Mouse (Mus musculus): ENCODE measurements around the gene Atg9a. TPM values are rescaled to one million over a fixed set of nuclear protein-coding genes. Genes with fewer than 3 reads are reported as not detected.

Gene Atg9a
- total RNA-seq, 1 experiment from 2014 or later: 20.4 TPM

DNA sequence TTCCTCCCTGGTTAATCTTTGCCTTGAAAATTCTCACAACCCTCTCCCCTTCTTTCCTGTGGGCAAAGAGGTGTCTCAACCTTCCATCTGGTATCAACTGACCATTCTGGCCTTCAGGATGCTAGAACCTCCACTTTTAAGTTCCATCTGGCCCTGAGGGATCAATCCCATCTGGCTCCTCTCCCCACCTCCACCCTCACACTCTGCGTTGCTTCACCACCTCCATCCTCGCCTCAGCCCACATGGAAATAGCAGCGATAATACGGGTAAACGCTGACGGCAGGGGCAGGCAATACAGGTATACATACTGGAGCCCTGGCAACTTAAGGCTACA, 25.9 kb upstream of the Atg9a start:
- no peak for ATAC-seq (replicated peaks; ENCODE audit: insufficient number of reproducible peaks, low FRiP score, low TSS enrichment, poor library complexity, severe bottlenecking)

DNA sequence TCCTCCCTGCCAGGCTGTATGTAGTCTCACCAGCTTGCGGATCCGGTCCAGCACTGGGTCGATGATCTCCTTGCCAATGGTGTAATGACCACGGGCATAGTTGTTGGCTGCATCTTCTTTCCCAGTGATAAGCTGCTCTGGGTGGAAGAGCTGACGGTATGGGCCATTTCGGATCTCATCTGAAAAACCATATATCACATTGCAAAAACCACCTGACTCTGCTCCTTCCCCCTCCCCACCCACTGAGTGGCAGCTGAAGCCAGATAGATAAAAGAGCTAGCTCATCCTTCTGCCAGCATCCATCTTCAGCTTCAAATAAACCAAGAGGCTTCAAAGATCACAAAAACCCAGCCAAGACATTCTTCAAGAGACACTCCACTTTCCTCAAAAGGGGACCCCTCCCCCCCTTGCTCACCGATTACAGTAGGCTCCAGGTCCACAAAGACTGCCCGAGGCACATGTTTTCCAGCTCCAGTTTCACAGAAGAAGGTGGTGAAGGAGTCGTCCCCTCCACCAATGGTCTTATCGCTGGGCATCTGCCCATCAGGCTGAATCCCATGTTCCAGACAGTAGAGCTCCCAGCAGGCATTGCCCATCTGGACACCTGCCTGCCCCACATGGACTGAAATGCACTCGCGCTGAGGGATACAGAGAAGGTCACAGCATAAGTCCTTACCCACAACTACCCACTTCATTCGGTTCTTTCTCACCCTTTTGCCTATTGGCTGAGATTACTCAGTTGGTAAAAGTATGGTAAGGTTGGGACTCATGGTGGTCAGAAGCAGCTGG, 25.0 kb upstream of the Atg9a start:
- no peak for ATAC-seq (replicated peaks; ENCODE audit: insufficient number of reproducible peaks, low FRiP score, low TSS enrichment, poor library complexity, severe bottlenecking)

DNA sequence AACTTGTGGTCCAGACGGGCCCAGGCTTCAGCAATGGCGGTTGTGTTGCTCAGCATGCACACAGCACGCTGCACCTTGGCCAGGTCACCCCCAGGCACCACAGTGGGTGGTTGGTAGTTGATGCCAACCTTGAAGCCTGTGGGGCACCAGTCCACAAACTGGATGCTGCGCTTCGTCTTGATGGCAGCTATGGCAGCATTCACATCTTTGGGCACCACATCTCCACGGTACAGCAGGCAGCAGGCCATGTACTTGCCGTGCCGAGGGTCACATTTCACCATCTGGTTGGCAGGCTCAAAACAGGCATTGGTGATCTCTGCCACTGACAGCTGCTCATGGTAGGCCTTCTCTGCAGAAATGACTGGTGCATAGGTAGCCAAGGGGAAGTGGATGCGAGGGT, 23.8 kb upstream of the Atg9a start:
- no peak for ATAC-seq (replicated peaks; ENCODE audit: insufficient number of reproducible peaks, low FRiP score, low TSS enrichment, poor library complexity, severe bottlenecking)

DNA sequence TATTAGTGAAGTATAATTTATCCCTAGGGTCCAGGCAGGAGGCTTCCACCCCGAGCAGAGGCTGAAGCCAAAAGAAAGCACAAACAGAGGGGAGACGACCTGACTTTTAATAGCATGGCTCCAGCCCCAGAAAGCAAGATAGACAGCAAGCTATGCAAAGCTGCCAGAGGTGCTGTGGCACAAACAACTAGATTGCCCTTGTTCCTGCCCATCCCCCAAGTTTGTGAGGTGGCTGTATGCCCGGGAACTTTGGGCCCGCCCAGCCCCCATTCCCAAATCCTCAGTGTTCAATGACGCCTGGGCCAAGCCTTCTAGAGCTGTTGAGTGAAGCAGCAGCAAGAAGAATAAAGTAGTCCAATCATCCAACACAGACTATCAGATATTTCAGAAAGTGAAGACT, 22.9 kb upstream of the Atg9a start:
- no peak for ATAC-seq (replicated peaks; ENCODE audit: insufficient number of reproducible peaks, low FRiP score, low TSS enrichment, poor library complexity, severe bottlenecking)

DNA sequence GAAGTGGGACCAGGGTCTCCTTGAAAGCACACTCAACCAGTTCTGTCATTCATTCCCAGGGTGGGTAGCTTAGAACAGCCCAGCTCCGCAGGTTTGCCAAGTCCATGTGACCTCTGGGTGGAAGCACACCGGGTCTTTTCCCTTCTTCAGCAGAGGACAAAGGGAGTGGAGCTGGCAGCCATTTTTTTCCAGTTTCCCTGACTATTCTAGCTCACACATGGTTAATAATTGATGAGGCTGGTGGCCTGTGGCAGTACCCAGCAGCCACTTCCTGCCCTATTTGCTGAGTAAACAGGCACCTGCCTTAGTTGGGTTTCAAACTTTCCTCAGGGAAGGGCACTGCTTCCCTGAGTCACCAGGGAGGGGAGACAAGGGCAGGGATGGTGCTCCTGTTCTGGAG, 22.4 kb upstream of the Atg9a start:
- no peak for ATAC-seq (replicated peaks; ENCODE audit: insufficient number of reproducible peaks, low FRiP score, low TSS enrichment, poor library complexity, severe bottlenecking)

DNA sequence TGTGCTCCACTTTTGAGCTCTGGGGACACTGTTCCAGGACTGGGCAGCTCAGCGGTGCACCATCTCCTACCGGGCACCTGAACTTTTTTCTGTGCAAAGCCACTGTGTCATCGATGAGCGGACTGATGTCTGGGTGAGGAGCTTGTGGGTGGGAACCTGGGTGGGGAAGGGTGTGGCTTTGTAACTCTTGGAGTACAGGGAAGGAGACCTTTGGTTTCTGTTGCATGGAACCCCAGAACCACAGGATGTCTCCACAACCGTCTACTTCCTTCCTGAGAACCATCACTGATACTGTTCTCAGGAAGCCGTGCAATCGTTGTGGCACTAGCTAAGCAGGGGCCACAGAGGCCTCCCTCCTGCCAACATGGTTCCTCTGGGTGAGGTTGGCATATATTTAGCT, 21.1 kb upstream of the Atg9a start:
- ATAC-seq (replicated peaks; ENCODE audit: insufficient number of reproducible peaks, low FRiP score, low TSS enrichment, poor library complexity, severe bottlenecking): peak; percentile 40

DNA sequence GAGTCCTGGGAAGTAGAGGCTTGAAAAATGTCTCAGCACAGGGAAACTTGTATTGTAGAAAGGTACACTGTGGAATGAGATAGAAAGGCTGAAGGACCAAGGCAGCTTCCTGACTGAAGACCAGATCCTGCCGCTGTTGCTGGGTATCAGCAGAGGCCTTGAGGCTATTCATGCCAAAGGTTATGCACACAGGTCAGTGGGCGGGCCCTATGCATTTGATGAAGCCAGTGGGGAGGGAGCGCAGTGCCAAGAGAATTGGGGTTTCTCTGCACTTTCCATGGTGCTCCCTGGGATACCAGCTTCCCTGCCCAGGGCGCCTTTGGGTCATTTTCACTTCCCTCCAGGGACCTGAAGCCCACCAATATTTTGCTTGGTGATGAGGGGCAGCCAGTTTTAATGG, 20.5 kb upstream of the Atg9a start:
- ATAC-seq (replicated peaks; ENCODE audit: insufficient number of reproducible peaks, low FRiP score, low TSS enrichment, poor library complexity, severe bottlenecking): no peak

DNA sequence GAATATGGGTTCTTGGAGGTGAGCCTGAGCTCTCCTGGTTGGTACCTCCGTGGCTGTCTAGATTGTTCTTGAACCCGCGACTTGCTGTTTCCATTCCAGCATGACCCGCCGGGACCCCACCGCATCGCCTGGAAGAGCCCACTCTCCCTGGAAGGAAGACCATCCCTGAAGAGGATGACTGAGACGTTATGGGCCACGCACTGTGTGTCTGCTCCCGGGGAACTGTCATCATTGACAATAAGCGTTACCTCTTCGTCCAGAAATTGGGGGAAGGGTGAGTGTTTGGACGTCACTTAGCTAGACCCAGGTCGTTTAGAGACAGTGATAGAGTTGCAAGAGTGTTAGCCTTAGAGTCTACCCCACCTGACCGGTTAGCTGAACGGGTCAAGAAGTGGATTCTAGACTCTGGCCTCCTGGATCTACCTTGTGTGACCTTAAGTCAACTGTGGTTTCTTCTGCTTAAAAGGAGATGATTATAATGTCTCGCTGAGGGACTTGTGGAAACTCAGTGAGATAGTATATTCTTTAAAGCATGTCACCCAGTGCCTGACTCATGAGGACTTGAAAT, 19.2 kb upstream of the Atg9a start:
- ATAC-seq (replicated peaks; ENCODE audit: insufficient number of reproducible peaks, low FRiP score, low TSS enrichment, poor library complexity, severe bottlenecking): no peak

DNA sequence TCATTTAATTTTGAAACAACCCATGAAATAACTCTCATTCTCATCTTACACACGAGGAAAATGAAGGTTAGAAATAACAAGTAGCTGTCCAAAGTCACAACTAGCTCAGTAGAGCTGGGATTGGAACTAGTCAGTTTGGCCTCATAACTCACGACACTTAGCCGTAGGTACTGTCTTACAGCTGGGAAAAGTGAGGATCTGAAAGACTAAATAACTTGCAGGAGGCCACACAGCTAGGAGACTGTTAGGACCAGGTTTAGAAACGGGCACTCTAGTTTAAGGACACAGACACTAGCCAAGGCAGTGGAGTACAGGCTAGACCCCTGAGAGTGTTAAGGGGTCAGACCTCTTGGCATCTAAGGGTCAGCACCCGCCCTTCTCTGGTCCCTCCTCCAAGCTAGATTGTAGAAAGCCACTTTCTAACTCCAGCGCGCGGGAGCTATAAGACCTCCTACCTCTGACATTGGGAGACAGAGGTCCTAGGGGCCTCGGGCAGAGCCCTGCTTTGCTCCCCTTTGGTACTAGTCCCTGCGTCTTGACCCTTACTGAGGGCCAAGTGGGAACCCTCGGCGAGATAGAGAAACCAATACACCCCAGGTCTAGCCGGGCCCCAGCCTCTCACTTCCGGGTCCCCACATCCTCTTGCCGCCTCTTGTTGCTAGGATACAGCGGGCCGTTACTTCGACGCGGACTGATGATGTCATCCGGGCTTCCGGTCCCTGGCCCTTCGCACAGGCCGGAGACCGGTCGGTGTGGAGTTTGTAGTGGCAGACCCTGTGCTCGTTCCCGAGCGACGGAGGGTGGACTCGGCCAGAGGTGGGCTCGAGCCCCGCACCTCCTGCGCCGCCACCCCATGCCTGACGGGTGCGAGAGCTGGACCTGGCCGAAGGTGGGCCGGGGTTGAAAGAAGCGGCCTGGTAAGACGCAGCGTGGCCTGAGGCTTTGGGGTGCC, 18.4 kb upstream of the Atg9a start, which contains the start of the genes Glb1l and Stk16:
Gene Glb1l, minus strand, starts transcription at position 678 of the 952 bp plus-strand sequence.
Gene Stk16, plus strand, starts transcription at position 703 of the 952 bp plus-strand sequence.
- ATAC-seq (replicated peaks; ENCODE audit: insufficient number of reproducible peaks, low FRiP score, low TSS enrichment, poor library complexity, severe bottlenecking): peak; percentile 90

DNA sequence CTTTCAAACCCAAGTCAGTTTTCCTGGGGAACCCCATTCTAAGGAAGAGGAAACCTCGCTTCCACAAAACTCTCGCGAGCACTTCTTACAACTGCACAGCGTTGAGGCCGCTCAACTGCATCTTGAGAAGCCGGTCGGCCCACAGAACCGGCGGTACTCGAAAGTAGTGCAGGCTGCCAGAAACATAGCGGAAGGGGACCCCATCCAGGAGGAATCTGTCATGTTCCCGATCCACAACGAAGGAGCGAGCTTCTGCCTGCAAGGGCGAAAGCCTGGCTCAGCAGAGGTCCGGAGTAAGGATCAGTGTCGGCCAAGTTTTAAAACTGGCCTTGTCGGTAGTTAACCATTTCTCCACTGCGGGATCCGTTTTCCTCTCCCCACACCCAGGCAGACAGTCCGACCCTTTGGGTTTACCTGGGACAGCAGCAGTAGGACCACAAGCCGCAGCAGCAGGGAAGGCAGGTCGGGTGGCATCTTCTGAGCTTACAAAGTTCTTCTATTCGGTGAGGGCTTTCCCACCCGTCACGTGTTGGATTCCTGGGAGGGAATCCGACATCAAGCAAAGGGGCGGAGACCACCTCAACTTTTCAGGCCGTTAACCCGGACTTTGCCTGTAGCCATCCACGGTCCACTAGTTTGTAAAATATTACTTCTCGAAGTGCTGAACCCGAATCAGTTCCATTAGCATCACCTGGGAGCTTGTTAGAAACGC, 17.1 kb upstream of the Atg9a start:
- ATAC-seq (replicated peaks; ENCODE audit: insufficient number of reproducible peaks, low FRiP score, low TSS enrichment, poor library complexity, severe bottlenecking): no peak

DNA sequence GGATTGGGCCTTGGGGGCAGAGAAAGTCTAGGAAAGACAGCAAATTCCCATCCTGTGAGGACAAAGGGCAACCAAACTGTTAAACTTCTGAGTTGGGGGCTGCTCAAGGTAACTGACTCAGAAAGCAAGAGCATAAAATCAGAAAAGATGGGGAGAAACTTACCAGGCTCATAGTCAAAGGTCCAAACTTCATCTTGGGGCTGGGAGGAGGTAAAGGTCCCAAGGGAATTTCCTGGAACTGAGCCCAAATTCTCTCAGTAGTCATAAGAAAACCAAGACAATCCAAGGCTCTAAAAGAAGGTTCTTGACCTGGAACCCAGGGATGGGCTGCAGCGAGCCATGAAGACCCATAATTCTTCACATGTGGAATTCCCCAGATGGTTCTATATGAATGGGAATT, 9.2 kb upstream of the Atg9a start:
- no peak for ATAC-seq (replicated peaks; ENCODE audit: insufficient number of reproducible peaks, low FRiP score, low TSS enrichment, poor library complexity, severe bottlenecking)

DNA sequence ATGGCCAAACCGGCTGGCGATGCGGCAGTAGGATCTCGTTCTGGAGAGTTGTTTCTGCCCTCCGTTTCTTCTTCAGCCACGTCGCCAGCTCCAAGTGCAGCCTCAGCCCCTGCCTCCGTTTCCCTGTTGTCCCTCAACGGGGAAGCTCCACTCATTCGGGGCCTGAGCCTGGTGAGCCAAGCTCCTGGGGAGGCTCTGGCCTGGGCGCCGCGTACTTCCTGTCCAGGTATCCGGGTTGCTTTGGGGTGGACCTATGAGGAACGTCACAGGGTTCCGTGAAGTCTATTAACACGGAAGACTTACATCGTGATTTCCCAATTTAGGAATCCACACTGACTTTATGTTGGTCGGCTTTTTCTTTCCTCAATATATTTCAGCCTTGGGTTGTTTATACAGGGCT, 456 bp upstream of the Atg9a start:
- peak; percentile 57; the same call in 1 of the 2 replicates for ATAC-seq (replicated peaks; ENCODE audit: insufficient number of reproducible peaks, low FRiP score, low TSS enrichment, poor library complexity, severe bottlenecking)

DNA sequence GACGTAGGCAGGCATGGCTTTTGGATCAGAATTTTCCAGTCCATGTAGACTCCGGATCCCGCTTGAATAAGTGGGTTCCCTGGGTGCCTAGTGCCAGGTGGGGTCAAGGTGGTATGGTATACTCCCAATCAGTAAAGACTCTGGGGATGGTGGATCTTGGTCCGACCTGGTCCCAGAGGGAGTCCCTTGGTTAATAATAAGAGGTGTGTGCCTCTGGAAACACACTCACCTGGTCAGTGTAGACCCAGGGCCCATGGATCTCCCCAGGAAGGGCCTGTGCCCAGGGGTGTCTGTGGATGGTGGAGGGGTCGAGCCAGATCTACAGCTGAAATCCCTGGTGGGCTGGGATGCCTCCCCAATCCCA, 756 bp downstream of the Atg9a start:
- ATAC-seq (replicated peaks; ENCODE audit: insufficient number of reproducible peaks, low FRiP score, low TSS enrichment, poor library complexity, severe bottlenecking): no peak

DNA sequence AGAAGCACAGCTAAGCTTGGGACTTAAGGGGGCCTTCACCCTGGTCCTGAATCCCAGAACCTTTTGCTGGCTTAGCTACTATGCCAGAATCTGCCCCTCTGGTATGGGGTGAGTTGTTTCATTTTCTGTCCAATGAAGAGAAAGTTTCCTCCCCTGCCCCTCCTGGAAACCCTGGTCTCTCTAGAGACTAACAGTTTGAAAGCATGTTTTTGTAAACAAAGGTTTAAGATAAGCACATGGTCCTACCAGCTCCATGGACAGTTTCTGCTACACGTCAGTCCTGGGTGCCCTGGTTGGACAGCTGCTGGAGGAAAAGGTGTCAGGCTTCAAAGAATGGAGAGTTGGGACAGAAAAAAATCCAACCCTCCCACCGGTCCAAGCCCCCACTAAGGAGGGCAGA, 1.4 kb downstream of the Atg9a start:
- no peak for ATAC-seq (replicated peaks; ENCODE audit: insufficient number of reproducible peaks, low FRiP score, low TSS enrichment, poor library complexity, severe bottlenecking)

DNA sequence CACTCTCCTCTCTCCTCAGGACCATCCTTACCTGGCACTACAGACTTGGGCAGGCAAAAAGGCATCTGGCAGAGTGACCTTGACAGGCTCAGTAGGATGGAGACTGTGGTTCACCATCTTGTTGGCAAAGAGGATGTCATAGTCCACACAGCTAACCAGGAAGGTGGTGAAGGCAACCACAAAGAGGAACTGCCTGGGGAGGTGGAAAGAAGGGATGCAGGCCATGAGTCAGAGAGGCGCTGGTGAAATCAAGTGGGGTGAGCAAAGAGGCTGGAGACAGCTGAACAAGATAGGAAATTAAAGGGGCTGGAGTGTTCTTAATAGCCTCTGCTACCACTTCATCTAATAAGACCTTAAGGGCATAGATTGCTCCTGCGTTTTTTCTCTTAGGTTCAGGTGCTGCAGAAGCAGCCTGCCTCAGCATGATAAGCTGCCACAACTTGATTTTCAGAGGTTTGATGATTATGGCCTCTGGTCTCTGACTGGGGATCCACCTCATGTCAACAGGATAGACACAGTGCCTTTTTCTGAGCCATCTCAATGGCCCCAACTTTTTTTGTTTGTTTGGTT, 4.0 kb downstream of the Atg9a start:
- peak; percentile 68 for ATAC-seq (replicated peaks; ENCODE audit: insufficient number of reproducible peaks, low FRiP score, low TSS enrichment, poor library complexity, severe bottlenecking)

DNA sequence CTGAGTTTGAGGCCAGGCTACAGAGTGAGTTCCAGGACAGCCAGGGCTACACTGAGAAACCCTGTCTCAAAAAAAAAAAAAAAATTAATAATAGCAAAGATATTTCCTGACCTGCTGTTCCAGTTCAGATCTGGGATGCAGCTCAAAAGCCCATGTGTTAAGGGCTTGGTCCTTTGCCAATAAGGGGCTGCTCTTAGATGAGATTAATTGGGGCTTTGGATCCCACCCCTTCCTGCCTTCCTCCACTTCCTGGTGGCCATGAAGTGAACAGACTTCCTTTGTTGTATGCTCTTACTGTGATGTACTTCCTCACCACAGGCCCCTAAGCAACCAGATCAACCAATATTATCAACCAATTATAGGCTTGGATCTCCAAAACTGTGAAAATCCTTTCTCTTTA, 4.9 kb downstream of the Atg9a start:
- no peak for ATAC-seq (replicated peaks; ENCODE audit: insufficient number of reproducible peaks, low FRiP score, low TSS enrichment, poor library complexity, severe bottlenecking)

DNA sequence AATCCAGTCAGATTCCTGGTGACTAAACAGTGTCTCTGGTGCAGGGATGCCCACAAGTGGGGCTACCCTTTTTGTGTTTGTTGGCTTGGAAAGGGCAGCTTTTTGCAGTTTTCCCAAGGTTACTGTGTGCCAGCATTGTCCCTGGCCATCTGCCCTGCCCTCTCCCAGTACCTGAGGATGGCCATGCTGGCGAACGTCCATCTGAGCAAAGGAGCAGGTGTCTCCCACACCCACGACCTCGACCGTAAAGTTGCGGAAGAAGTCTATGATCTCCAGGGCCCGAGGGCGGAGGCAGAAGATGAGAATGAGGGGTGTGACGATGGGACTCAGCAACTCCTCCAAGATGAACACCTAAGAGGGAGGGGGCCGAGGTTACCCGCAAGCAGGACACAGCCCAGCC, 6.5 kb downstream of the Atg9a start:
- no peak for ATAC-seq (replicated peaks; ENCODE audit: insufficient number of reproducible peaks, low FRiP score, low TSS enrichment, poor library complexity, severe bottlenecking)

DNA sequence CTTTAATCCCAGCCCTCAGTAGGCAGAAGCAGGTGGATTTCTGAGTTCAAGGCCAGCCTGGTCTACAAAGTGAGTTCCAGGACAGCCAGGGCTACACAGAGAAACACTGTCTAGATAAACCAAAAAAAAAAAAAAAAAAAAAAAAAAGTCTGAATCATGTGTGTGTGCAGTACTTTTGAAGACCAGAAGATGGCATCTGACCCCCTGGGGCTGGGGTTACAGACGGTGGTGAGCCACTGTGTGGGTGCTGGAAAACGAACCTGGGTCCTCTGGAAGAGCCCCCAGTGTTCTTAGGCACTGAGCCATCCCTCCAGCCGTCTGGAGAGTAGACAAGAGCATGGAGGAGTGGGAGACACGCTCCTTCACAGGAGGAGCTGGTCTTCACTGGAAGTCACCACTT, 9.8 kb downstream of the Atg9a start:
- no peak for ATAC-seq (replicated peaks; ENCODE audit: insufficient number of reproducible peaks, low FRiP score, low TSS enrichment, poor library complexity, severe bottlenecking)

DNA sequence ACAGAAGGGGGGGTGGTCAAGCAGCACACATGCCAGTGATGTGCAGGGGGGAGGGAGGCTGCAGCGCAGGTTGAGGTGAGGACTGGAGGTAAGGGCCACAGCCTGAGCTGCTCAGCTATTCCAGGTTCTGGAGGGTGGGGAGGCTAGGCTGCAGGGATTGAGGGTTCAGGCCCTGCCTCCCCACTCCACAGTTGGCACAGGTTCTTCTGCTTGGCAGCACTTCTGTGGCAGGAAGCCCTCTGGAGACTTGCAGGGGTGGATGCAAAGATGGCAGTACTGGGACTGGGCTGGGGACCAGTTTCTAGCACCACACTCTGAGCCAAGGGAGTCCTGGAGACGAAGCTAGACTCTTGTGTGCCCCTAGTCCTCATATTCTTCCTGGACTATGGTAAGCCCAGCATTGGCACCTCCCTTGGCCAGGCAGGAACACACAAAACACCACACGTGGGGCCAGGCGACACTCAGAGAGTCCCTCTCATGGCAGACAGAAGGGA, 10.6 kb downstream of the Atg9a start:
- ATAC-seq (replicated peaks; ENCODE audit: insufficient number of reproducible peaks, low FRiP score, low TSS enrichment, poor library complexity, severe bottlenecking): no peak
